Mouse (Mus musculus) forebrain, embryonic 12.5 days (tissue): ENCODE measurements at regions not wholly inside any gene's neighbourhood (a gene's known extent, or its start where the extent isn't known, plus 50 kb on each side); places are given as distances from the start of the nearest gene placed in this dataset.

Experiments
- ATAC-seq: fragments of 200-750 bp; cut with Nextera tagmentation; 2 replicates; pipeline ENCODE4 v1.8.0; 2017; ENCODE audit warnings: moderate TSS enrichment; ENCODE audit not compliant: low FRiP score
- H3K27ac ChIP-seq: fragments of 300-500 bp; sonication (generic); 2 replicates; pipeline ENCODE4 v1.5.1; 2016; ENCODE audit warnings: mild to moderate bottlenecking
- H3K27me3 ChIP-seq: fragments of 300-500 bp; sonication (generic); 2 replicates; pipeline ENCODE4 v1.6.1; 2016; ENCODE audit warnings: mild to moderate bottlenecking
- H3K36me3 ChIP-seq: fragments of 300-500 bp; sonication (generic); replicated peaks from 2 replicates; pipeline ENCODE4 v1.6.1; 2016; ENCODE audit warnings: mild to moderate bottlenecking
- H3K4me1 ChIP-seq: fragments of 300-500 bp; sonication (generic); 2 replicates; pipeline ENCODE4 v1.6.1; 2016
- H3K4me2 ChIP-seq: fragments of 300-500 bp; sonication (generic); 2 replicates; pipeline ENCODE4 v1.6.1; 2016; ENCODE audit warnings: mild to moderate bottlenecking, moderate library complexity
- H3K4me3 ChIP-seq: fragments of 300-500 bp; sonication (generic); replicated peaks from 2 replicates; pipeline ENCODE4 v1.5.1; 2016; ENCODE audit warnings: mild to moderate bottlenecking
- H3K9ac ChIP-seq: fragments of 300-500 bp; sonication (generic); 2 replicates; pipeline ENCODE4 v1.6.1; 2016; ENCODE audit warnings: mild to moderate bottlenecking
- H3K9me3 ChIP-seq: fragments of 300-500 bp; sonication (generic); 2 replicates; pipeline ENCODE4 v1.6.1; 2016
- WGBS: fragments of 180-500 bp; shearing (Covaris S2); methylation state at CpG from one replicate; pipeline ENCODE4 v1.1.7; 2016; 5-methylcytosine and 5-hydroxymethylcytosine counted together

DNA sequence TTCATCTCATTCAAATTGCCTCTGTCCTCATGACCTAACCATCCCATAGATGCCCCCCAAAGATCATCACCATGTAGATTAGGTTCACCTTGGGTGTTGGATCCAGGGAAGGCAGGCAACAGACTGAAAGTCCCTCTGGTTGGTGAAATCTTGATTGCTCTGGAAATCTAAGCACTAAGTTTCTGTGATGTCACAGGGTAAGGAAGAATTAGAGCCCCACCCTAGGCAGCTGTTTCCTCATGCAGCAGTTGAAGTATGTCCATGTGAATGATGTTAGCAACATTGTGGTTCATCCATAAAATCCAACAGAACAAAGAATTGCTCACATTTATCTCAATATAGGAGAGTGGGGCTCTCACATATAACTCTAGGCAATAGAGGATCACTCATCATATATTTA lies 175.5 kb downstream of the Plk2 start:
- Histone ChIP-seq H3K9me3 (no peaks in the 10 kb centered on the region), H3K4me3 (no peak overlapping the region), H3K4me1 (peaks cover 20% of the 10 kb centered on the region), H3K36me3 (no peaks in the 10 kb centered on the region), H3K4me2 (no peak overlapping the region), H3K9ac (no peak overlapping the region), H3K27ac (no peak overlapping the region), H3K27me3 (no peaks in the 10 kb centered on the region)
- ATAC-seq: no peak

DNA sequence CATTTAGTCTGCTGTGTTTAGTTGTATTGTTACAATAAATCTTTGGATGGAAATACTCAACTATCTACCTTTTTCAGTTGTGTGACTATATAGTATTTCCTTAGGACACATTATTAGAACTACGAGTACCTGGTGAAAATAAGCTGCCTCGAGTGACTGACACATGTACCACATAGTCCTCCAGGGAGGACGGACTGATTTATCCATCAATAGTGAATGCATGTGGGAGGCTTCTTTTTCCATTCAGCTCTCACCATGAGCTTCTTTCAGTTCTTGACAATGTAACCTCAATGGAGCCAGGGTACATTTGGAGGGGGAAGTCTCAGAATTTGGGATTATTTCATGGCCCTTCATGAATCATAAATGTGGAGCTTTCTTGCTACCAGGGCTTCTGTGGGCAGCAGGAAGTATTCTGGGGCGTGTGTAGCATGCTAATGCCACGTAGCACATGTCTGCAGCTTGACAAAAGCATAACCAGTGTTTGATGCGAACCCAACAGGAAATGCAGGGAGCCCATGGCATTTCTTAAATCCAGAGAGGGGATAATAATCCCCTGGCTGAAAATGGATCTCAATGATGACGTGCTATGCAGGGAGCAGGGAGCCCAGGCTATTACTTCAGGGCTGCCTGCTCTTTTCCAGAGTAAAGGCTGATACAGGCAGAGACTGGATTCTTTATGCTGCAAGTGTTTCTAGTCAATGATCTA lies 178.7 kb downstream of the Plk2 start:
- Histone ChIP-seq H3K36me3 (no peaks in the 10 kb centered on the region), H3K4me2 (no peak overlapping the region), H3K27me3 (no peaks in the 10 kb centered on the region), H3K9ac (no peak overlapping the region), H3K9me3 (no peaks in the 10 kb centered on the region), H3K4me3 (no peak overlapping the region), H3K27ac (peak overlapping the region; percentile 36; the same call in 1 of the 2 replicates), H3K4me1 (peaks cover 22% of the 10 kb centered on the region)
- 47% methylated on average over 7 of the region's 7 CpGs for WGBS
- no peak for ATAC-seq

DNA sequence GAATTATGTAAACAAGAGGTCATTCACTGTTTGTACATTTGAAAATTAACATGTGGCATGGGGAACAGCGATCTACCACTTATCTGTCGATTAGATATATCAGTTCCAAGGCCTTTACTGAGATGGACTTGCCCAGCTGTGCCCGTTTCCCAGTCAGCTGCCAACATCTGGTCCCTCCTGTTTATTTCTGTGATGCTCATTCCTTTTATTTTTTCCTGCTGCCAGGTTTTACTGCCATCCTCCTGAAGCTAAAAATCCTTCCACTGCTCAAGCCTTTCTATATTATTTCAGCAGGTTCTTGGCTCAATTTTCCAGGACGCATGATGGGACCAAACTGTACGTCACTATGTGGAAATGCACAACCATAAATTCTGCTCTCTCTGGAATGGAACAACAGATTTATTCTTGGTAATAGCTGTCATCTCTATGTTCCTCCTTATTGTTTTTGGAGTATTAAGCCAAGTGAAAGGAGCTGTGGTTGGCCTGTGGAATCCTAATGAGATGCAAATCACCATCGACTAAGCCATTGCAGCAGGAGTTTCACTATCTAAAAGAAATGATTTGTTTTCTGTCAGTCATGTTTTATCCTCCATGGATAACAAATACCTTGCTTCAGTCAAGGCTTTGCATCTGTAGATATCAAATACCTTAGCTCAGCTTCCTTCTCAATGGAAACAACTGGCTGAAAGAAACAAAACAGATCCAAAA lies 180.1 kb downstream of the Plk2 start:
- Histone ChIP-seq H3K9me3 (no peaks in the 10 kb centered on the region), H3K4me3 (no peak overlapping the region), H3K27ac (no peak overlapping the region), H3K9ac (no peak overlapping the region), H3K4me1 (peaks cover 22% of the 10 kb centered on the region), H3K36me3 (no peaks in the 10 kb centered on the region), H3K4me2 (no peak overlapping the region), H3K27me3 (no peaks in the 10 kb centered on the region)
- WGBS: 61% methylated on average over 6 of the region's 6 CpGs
- ATAC-seq: peak; percentile 46; the same call in 1 of the 2 replicates

DNA sequence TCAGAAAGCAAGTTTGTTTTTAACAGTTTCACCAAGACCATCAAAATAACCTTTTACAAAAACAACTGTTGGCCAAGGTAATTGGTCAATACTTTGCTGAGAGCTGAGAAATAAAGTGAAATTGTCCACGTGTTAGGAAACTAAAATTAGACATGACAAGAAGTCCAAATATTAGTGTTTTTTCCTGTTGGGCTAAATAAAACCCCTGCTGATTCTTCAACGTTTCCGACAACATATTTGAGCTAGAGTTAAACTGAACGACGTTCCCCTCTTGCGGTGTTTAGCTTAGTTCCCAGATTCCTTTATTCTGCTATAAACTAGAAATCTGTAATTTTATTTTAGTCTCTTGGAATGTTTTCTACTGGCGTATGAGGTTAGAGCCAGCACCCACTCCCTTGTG lies 183.3 kb downstream of the Plk2 start:
- no peak overlapping the region for H3K9ac ChIP-seq
- no peak overlapping the region for H3K27ac ChIP-seq
- H3K4me2 ChIP-seq: no peak overlapping the region
- H3K9me3 ChIP-seq: no peaks in the 10 kb centered on the region
- no peaks in the 10 kb centered on the region for H3K27me3 ChIP-seq
- H3K4me1 ChIP-seq: peaks cover 22% of the 10 kb centered on the region
- H3K4me3 ChIP-seq: no peak overlapping the region
- no peaks in the 10 kb centered on the region for H3K36me3 ChIP-seq
- 78% methylated on average over 7 of the region's 7 CpGs for WGBS
- no peak for ATAC-seq

DNA sequence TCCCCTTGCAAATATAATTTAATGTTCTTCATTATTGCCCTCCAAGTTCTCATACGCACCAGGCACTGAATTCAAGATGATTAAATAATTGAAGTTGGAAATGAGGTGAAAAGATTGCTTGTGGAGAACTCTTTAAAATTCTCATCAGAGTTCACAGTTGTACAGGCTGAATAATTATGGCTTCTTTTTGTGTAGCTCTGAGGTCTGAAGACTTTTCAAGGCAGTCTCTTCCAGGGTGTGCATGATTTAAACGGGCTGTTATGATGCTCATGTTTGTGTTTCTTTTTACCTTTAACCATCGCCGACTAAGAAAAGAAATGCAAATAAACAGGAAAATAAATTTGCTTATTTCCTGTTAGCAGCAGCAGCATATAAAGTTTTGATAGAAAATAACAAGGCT lies 185.3 kb downstream of the Plk2 start:
- H3K27me3 ChIP-seq: no peaks in the 10 kb centered on the region
- no peak overlapping the region for H3K4me3 ChIP-seq
- peaks cover 4% of the 10 kb centered on the region for H3K4me1 ChIP-seq
- ATAC-seq: no peak
- no peak overlapping the region for H3K4me2 ChIP-seq
- no peaks in the 10 kb centered on the region for H3K36me3 ChIP-seq
- WGBS: 77% methylated on average over 4 of the region's 4 CpGs
- no peak overlapping the region for H3K9ac ChIP-seq
- no peaks in the 10 kb centered on the region for H3K9me3 ChIP-seq
- no peak overlapping the region for H3K27ac ChIP-seq

DNA sequence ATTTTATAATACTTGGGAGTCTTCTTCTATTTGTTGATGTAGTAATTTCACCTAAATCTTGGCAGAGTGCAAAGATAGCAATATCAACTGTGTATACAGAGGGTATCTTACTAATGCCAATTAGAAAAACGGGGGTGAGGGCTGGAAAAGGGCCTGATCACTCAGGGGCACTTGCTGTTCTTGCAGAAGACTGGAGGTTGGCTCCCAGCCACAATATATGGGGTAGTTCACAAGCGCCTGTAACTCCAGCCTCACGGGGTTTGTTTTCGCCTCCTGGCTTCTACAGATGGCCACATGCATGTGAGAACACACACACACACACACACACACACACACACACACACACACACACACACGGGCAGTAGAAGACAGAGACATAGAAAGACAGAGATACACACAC lies 185.7 kb downstream of the Plk2 start:
- 0 out of 2 replicates have a peak, but pooled peaks have one; percentile 6 for ATAC-seq
- no peaks in the 10 kb centered on the region for H3K36me3 ChIP-seq
- 0 out of 2 replicates have a peak, but pooled peaks cover under 1% of the 10 kb centered on the region for H3K4me1 ChIP-seq
- no peak overlapping the region for H3K4me2 ChIP-seq
- no peaks in the 10 kb centered on the region for H3K27me3 ChIP-seq
- 76% methylated on average over 5 of the region's 5 CpGs for WGBS
- H3K4me3 ChIP-seq: no peak overlapping the region
- no peak overlapping the region for H3K27ac ChIP-seq
- no peak overlapping the region for H3K9ac ChIP-seq
- H3K9me3 ChIP-seq: no peaks in the 10 kb centered on the region

DNA sequence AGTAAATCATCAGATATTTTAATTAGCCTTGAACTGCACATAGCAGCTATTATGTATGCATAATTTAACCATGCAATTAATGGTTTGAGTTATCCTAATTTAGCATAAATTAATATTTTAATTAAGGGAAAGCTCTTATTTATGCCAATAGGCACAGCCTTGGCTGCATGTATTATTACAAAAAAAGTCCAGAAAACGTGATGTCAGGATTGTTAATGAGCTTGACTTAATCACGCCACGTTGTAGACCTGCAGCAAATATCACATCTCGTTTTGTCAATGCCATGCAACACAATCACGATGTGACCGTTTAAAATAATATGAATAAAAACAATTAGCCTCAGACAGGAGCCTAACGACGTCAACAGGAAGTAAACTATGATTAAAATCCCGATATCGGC lies 189.9 kb downstream of the Plk2 start:
- H3K27me3 ChIP-seq: no peaks in the 10 kb centered on the region
- H3K9me3 ChIP-seq: no peaks in the 10 kb centered on the region
- H3K27ac ChIP-seq: no peak overlapping the region
- ATAC-seq: peak; percentile 53; the same call in 1 of the 2 replicates
- no peaks in the 10 kb centered on the region for H3K4me1 ChIP-seq
- 58% methylated on average over 10 of the region's 10 CpGs for WGBS
- no peak overlapping the region for H3K4me2 ChIP-seq
- no peaks in the 10 kb centered on the region for H3K36me3 ChIP-seq
- H3K9ac ChIP-seq: no peak overlapping the region
- H3K4me3 ChIP-seq: no peak overlapping the region

DNA sequence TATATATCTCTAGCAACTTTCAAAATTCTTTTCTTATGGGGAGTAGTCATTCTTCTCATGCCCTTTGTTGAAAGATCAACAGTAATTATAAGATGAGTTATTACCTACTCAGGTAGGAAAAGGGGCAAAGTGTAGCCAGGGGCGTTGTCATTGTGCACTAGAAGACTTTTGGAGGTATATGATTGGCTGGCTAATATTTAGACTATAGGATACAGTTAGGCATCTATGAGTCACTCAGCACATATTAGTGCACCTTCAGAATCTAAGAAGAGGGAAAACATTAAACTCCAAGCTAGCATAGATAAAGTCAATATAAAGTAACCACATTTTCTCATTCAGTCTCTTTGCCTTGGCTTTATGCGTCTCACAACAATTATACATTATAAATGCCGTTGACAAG lies 199.8 kb downstream of the Plk2 start:
- no peak overlapping the region for H3K27ac ChIP-seq
- no peak overlapping the region for H3K9ac ChIP-seq
- no peaks in the 10 kb centered on the region for H3K4me1 ChIP-seq
- no peak for ATAC-seq
- no peaks in the 10 kb centered on the region for H3K36me3 ChIP-seq
- 89% methylated on average over 3 of the region's 3 CpGs for WGBS
- no peak overlapping the region for H3K4me3 ChIP-seq
- no peaks in the 10 kb centered on the region for H3K27me3 ChIP-seq
- no peak overlapping the region for H3K4me2 ChIP-seq
- no peaks in the 10 kb centered on the region for H3K9me3 ChIP-seq

DNA sequence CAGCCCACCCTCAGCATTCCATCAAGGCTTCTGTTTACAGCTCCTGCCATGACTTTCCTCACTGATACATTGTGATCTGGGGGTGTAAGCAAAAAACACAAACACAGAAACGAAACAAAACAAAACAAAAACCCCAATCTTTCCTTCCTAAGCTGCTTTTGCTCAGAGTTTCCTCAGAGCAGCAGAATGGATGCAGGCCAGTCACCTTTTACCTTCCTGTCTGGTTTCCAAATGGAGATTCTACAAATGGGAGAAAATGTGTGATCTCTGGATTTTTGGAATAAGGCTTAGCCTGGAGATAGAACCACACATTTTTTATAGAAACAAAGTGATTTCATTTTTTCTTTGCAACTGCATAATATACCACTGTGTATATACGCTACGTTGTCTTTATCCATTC lies 204.8 kb downstream of the Plk2 start:
- Histone ChIP-seq H3K9me3 (no peaks in the 10 kb centered on the region), H3K27me3 (no peaks in the 10 kb centered on the region), H3K27ac (no peak overlapping the region), H3K36me3 (no peaks in the 10 kb centered on the region), H3K4me3 (no peak overlapping the region), H3K4me1 (no peaks in the 10 kb centered on the region), H3K4me2 (no peak overlapping the region), H3K9ac (no peak overlapping the region)
- WGBS: 84% methylated on average over 3 of the region's 3 CpGs
- no peak for ATAC-seq

DNA sequence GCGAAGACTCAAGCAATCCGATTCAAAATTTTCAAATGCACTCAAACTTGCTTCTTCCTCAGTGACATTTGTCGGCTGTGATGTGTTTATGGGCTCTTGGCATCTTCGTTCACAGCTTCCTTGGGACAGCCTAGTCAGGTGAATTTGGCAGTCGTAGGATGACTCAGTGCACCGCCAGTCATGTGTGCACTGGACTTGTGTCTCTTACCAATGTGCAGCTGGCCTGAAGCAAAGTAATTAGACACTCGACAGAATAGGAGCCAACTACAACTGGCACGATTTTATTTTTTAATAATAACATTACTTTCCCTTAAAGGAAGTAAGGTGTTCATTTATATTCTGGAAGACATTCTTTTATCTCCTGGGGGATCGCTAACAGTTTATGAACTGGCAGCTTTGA lies 205.5 kb downstream of the Plk2 start:
- H3K4me1 ChIP-seq: no peaks in the 10 kb centered on the region
- H3K4me2 ChIP-seq: no peak overlapping the region
- H3K4me3 ChIP-seq: no peak overlapping the region
- H3K9me3 ChIP-seq: no peaks in the 10 kb centered on the region
- no peak overlapping the region for H3K27ac ChIP-seq
- 88% methylated on average over 9 of the region's 9 CpGs for WGBS
- no peak overlapping the region for H3K9ac ChIP-seq
- no peaks in the 10 kb centered on the region for H3K36me3 ChIP-seq
- no peaks in the 10 kb centered on the region for H3K27me3 ChIP-seq
- no peak for ATAC-seq

DNA sequence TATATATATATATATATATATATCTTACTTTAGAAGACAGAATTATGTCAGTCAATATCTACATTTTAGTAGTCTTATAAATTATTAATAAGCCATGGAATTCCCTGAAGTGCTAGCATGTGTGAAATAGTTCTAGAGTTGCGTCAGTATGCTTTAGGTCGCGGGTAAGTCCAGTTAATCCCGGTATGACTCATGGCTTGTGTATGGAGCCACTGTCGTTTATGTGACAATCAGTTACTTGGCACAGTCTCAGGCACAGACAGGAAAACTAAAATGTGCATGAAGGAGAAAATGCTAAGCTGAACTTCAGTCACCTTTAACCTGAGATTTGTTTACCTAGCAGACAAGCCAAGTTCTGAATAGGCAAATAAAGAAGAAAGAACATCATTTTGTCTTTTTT lies 206.5 kb downstream of the Plk2 start:
- Histone ChIP-seq H3K27ac (no peak overlapping the region), H3K27me3 (no peaks in the 10 kb centered on the region), H3K4me1 (no peaks in the 10 kb centered on the region), H3K4me3 (no peak overlapping the region), H3K4me2 (no peak overlapping the region), H3K9me3 (no peaks in the 10 kb centered on the region), H3K36me3 (no peaks in the 10 kb centered on the region), H3K9ac (no peak overlapping the region)
- ATAC-seq: no peak
- WGBS: 82% methylated on average over 5 of the region's 5 CpGs

DNA sequence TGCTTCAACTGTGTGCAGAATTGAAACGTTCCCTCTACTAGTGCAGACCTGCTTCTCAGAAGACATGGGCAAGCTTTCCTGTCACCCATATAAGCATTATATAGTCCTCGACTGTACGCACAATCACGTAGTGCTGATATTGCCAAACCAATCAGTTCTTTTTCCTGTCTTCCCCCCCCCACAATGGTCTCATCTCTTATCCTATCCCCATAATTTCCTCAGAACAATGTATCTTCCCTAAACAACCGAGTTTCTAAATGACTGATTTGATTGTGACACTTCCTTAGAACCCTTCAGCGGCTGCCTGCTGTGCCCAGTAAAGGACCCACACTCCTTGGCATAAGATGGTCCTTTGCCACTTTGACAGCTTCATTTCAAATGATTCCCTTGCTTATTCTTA lies 207.0 kb downstream of the Plk2 start:
- Histone ChIP-seq H3K36me3 (no peaks in the 10 kb centered on the region), H3K4me2 (no peak overlapping the region), H3K9me3 (no peaks in the 10 kb centered on the region), H3K4me3 (no peak overlapping the region), H3K9ac (no peak overlapping the region), H3K27me3 (no peaks in the 10 kb centered on the region), H3K4me1 (no peaks in the 10 kb centered on the region), H3K27ac (no peak overlapping the region)
- 87% methylated on average over 6 of the region's 6 CpGs for WGBS
- no peak for ATAC-seq

DNA sequence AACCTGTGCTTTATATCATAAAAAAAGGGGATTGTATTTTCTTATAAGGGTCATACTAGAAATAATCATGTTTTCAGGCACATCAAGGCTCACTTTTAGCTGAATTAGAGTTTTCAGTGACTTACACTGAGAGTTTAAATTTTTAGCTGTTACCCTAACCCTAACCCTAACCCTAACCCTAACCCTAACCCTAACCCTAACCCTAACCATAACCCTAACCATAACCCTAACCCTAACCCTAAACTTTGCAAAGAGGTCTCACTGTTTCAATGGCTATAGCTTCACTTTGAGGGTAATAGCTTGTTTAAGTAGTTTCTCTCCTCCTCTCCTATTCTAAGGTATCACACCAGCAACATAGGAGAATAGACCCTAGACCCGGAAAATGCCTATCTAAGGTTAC lies 208.0 kb downstream of the Plk2 start:
- no peak for ATAC-seq
- Histone ChIP-seq H3K27ac (no peak overlapping the region), H3K9ac (no peak overlapping the region), H3K4me3 (no peak overlapping the region), H3K27me3 (no peaks in the 10 kb centered on the region), H3K4me2 (no peak overlapping the region), H3K4me1 (no peaks in the 10 kb centered on the region), H3K36me3 (no peaks in the 10 kb centered on the region), H3K9me3 (no peaks in the 10 kb centered on the region)
- 74% methylated on average over 1 of the region's 1 CpGs for WGBS
